Mouse (Mus musculus) yolk sac, embryonic 10.5 days (tissue): Measurements from ENCODE around the gene Mast4.
A peak's percentile ranks its signal among the peaks of the same experiment; 100 is the strongest.

Experiments
- DNase-seq: peaks from one replicate; pipeline ENCODE4 v3.0.0-alpha.2; 2017; ENCODE audit warnings: low spot score

Gene Mast4

DNA sequence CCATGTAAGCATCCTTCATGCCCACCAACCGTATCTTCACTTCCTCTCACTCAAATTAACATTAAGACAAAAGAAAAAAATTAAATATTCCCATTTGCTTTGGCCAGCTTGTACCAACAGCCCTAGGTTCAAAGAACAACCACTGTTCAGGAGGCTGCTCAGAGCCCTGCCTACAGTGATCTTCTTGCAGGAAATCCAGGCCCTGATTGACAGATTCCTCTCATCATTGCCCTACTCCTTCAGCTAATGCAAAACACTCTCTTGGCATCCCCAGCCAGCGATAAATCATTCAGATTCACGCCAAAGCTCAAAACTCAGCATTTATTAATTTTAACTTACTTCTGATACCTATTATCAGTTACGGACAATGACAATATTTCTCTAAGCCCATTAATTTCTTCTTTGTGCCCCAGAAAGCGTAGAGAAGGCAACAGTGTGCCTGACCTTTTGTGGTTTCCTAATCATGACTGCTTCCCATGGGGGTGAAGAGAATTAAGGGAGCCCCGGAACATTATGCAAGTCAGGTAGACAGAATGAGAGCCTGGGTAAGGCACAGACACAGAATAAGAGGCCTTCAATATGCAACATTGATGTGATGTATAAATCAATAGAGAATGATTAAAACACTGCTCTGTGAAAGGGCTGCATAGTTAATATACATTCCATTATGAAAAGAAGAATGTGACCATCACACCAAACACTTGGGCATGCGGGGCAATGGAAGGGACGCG is 135.9 kb downstream of the Mast4 start:
- DNase-seq = no peak

DNA sequence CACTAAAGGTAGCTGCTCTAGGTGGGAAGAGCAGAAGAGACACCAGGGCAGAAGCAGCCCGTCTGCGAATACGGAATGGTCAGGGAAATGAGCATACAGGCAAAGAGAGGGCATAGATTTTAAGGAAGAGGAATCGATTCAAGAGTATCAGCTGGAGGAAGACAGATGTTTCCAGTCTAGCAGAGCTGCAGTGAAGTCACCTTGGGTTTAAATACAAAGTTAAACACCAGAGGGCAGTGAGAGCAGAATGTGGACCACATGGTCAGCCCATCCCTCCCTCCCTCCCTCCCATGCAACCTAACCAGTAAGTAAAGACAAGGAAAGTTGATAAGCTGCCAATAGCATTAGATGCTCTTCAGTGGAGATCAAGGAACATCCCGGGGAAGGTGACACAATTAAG is 138.0 kb downstream of the Mast4 start:
- no peak for DNase-seq

DNA sequence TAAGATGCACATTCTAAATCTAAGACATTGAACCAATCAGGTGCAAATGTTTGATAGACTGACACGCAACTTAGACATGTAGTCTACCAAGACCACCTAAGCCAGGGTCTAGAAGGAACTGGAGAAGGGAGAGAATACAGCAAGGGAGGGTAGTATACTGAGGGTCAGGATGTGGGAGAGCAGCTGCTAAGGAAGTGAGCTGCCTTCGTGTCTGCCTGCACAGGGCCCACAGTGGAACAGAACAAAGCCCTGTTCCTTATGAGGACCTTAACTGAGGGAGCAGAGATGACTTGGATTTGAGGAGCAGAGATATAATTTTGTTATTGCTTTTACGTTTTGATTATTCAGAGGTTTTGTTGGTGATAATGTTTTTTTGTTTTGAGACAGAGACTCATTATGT is 138.4 kb downstream of the Mast4 start:
- DNase-seq = no peak

DNA sequence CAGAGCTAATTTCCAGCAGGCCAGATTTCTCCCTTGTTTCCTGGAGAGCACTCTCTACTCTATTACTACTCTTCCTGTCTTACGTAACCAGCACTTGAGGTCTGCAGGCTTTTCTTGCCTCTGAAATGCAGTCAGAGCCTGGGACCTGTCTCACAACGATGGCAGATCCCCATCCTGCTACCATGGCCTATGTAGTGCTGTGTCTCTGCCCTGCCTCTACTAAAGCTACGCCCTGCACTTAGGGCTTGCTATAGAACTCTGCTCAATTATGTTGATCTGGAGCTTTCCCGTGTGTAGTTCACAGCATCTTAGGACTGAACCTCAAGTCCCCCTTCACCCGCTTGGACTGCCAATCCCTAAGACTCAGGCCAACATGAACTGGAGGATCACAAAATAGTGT is 150.7 kb downstream of the Mast4 start:
- no peak for DNase-seq

DNA sequence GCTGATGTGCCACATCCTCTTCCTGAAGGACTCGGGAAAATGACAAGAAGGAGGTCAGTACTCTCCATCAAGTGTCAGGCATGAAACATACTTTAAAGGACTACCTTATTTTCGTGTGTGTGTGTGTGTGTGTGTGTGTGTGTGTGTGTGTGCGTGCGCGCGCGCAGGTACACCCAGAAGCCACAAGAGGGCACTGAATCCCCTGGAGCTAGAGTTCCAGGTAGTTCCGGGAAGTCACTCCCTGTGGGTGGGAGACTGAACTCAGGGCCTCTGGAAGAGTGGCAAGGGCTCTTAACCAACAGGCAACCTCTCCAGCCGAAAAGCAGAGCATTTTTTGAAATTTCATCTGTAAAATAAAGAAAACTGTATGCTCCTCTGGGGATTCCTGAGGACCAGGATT is 152.5 kb downstream of the Mast4 start:
- no peak for DNase-seq

DNA sequence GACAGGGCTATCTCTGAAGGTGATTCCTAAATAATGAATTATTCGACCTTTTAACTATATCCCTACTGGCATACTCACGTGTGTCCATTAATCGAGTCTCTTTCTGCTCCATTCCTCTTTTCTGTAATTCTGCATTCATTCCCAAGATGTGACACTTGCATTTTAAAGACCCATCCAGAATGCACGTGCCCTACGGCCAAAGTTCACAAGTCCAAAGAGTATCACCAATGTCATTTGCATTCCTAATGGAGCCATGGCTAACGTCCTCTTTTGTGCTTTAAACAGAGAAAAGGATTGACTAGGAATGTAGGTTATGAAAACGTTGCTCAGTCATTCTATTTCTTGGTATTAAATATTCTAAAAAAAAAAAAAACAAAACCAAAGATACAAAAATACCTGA is 157.4 kb downstream of the Mast4 start:
- DNase-seq = no peak

DNA sequence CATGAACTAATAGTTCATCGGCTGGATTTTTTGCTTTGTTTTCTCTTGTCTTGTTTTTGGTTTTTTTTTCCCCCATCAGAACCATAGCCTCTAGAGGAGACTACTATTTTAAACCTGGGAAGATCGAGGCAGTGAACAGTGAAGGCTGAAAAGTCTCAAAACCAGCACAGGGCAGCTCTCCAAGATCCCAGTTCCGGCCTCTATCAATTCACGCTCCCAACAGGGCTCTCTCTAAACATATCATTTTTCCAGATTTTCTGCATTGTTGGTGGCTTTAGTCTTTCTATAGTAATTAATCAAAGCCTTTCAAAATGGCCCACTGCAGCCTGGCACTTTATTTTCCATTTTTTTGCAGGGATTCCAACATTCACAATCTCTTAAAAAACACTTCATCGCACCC is 159.9 kb downstream of the Mast4 start:
- DNase-seq = no peak

DNA sequence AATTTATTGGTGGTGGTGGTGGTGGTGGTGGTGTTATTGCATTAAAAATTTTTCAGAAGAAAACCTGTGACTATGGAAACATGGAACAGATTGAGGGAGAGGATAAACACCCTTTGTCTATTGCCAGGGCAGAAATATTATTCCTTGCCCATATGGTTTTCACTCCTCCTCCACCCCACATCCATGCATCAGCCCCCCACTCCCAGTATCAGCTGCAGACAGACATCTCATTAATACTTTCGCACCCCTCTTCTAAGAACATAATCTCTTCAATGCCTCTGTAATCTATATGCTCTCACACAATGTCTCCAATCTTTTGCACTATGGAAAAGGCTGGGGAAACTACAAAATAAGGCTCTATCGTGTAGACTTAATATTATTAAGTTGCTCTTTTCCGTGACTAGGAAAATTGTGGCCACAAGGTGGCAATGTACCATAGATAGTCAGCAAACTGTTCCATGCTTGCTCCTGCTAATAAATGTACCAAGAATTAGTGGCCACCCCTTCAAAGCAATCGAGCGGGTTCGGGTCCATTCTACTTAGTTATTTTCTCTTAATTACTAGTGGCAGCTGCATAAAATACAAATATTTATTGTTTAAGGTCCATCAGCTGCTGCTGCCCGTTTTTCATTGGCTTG is 160.6 kb downstream of the Mast4 start:
- DNase-seq = peak; percentile 25

DNA sequence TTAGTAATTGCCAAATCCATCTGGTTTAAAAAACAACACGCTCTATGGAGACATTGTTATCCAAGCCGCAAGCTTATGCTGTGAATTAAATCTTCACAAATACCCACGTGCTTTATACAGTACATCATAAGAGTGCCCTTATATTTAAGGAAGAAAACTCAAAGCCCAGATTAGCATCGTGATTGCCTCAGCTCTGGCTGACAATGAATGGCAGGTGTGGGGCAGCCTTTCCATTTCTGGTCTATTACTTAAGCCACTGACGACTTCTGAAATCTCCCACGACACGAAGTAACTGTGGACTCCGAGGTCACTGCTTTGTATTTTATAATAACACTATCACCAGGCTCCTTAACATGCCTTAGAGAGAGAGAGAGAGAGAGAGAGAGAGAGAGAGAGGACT is 182.4 kb downstream of the Mast4 start:
- no peak for DNase-seq

DNA sequence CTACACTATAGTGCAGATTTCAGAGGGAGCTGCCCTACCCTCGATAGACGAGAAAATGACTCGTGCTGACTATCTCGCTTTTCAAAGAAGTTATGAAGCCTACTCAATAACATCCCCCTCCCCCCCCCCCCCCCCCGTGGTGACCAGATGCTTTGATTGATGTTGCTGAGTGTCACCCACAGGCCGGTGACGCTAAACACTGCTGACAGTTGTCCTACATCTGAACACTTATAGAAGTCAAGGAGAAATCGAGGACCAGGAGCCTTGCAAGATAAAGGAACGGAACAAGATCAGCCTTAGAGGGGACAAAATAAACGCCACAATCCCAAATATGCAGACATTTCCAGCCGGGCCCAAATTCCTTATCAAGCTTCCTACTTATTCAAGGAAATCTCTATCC is 183.1 kb downstream of the Mast4 start:
- DNase-seq = no peak

DNA sequence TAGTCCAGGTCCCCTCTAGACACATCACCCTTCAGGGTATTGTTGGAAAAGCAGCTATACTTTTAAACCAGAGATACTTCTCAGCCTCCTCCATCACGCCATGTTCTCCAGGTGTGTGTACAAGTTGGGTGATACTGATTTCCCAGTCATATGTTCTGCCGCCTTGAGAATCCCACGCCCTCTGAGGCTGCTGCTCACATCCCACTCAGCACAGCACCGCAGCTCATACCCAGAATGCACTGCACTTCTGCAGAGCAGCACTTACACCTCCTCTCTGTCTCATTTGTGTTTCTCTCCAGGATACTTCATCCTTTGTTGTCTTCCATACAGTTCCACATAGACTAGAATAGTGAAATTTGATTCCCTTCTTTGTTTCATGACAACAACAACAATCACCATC is 183.6 kb downstream of the Mast4 start:
- DNase-seq = no peak

DNA sequence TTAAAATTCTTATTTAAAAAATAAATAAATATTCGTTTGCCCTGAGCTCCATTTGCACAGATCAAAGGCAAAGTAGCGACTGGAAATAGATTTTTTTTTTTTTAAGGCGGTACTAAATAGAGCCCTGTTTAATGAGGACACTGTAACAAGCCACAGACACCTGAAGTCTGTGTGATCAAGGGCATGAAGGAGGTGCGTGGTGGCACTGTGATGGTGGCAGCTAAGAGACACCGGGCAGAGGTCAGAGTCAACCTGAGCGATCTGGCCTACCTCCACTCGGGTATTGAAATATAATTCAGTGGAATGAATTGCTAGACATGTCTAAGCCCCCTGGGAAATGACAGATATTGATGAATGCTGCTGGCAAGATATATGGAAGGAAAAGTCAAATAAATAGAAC is 184.9 kb downstream of the Mast4 start:
- DNase-seq = no peak

DNA sequence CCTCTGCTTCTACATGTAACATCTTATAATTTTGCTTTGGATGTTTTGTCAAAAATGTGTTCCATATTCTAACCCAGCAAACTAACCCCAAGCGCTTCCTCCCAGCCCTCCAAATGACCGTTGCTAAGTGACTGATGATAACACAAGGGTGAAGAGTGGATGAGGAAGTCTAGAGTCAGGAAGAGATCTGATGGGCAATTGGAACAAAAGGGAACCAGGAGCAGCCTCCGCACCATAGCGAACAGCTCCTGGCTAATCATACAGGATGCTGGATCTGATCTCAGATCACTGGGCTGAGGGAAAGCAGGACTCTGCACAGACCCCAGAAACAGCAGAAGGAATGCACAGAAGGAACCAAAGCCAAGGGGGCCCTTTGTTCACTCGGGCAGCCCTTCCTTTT is 190.0 kb downstream of the Mast4 start:
- DNase-seq = no peak

DNA sequence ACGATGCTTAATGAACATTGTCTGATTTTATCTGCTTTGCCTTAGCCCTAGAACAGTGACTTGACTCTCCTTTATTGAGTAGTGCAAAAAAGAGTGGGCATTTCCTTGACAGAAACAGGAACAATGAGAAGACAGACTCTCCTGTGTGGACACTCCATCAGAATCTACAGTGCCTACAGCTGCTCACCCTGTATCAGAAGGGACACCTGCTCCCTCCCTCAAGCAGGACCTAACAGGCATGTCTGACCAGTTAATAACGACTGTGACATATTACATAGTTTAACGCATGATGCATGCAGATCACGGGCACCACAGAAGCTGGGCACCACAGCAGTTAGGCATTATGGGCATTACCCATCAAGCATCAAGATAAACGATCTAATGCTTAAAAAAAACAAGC is 193.0 kb downstream of the Mast4 start:
- no peak for DNase-seq

DNA sequence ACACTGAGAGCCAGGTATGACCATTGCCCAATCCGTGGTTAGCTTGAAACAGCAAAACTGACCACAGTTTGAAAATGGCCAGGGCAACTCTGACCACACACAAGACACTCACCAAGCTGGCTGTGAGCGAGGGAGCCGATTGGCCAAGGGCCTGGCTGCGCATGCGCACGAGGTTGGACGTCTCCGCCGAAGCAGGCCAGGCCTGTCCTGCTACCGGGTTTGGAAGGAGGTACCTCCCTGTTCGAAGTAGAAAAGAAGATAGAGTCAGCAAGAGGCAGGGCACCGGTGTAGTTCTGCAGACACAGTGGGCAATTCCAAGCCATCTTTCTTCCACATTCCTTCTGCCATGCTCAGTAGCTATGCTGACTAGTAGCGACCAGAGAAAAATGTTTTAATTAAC is 194.2 kb downstream of the Mast4 start:
- no peak for DNase-seq

DNA sequence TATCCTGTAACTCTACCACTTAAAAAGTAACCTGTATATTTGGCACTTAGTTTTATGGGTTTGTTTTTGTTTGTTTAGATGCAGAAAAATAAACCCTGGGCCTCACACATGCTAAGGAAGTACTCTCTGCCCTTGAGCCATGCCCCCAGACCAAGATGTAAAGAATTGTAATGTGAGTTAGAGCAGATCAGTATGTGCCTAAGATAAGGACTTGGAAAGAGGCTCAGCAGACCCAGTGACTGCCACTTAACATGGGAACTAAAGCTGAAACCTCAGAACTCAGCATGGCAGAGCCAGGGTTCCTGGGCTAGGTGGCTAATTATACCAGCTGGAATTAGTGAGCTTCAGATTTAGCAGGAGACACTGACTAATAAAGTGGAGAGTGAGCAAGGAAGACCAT is 196.0 kb downstream of the Mast4 start:
- no peak for DNase-seq

DNA sequence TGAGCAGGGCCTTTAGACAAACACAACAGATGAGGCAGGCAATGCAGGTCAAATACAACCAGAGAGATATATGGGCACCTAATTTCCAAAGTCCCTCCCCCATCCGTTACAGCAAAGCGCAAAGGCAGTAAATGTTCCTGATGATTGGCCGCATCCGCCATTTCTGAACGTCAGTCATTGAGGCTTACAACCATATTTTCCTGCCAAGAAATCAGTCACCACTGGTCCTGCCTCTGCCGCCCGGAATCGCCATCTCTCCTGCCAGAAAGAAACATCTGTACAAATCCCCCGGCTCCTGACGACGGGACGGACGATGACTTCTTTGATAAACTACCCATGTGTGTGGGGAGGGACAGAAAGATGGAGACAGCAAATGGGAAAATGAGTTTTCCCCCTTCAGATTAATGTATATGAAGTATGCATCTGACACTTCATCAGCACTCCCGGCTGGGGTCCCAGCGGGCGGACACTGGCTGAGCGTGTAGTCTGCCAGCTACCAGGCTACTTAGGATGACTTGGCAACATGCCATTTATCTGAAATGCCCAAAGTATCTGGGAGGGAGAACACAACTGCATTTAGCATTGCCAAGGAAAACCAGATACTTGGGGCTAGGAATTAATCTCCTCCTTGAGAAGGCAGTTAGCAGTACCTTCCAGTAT is 198.9 kb downstream of the Mast4 start:
- no peak for DNase-seq

DNA sequence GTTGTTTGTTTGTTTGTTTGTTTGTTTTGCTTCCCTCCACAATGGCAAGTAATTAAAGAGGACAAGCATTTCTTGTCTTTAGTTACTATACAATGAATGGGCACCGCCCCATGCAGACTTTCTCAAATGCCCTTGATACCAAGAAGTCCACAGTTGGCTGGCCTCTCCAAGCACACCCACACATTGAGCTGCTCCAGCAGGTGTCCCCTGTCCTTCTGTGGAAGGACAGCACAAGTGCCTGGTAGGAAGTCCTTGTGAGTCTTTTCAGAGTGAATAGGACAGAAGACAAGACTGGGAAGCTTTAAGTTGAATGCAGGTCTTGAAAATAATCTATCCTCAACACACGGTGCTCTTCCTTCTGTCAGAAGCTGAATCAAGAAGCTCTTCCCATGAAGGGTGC is 202.5 kb downstream of the Mast4 start:
- no peak for DNase-seq

DNA sequence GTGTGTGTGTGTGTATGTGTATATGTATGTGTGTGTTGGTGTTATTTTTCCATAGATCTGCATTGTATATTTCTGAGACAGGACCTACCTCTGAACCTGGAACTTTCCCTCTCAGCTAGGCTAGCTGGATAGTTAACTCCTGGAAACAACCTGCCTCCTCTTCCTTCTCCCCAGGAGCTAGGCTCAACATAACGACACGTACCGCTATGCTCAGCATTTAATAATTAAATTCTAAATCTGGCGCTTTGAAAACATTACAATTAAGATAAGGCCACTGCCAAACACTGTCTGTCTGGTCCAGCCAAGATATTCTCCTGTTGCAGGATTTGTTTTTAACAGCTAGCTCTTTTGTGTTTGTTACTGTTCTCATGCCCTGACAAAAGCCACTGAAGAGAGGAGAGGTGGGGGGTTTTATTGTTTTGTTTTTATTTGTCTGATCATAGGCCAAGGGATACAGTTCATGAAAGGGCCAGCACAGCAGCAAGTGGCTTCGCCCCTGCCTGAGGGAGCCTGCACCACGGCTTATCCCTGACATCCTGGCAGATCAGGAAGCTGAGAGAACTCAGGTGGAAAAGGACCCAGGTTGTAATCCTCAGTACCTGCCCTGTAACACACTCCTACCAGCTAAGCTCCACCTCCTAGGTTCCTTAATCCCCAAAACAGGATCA is 205.0 kb downstream of the Mast4 start:
- no peak for DNase-seq

DNA sequence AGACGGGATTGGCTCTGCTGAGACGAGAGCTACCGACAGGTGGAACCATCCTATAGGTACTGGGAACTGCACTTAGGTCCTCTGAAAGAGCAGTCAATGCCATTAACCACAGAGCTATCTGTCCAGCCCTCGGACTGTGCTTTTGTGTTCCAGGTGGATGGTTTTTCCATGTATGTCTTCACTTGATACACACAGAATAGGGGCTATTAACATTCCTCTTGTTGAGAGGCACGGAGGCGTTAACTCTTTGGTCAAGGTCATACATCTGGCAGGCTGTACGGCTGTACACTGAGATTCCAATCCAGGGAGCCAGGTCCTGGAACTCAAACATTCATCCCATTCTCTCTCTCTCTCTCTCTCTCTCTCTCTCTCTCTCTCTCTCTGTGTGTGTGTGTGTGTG is 205.6 kb downstream of the Mast4 start:
- DNase-seq = no peak

DNA sequence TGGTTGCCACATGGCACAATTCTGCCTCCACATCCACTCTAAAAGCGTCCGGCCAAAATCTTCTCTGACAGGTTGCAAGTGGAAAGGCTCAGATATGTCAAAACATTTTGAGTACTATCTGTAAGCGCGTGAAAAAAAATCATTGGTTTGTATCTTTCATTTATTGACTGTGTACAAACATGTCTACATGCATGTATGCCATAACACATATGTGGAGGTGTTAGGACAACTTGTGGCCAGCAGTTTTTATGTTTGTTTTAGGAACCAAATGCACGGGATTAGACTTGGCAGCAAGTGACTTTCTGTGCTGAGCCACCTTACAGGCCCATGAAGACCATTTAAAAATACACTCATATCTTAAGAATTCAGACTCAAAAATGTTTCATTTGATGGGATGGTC is 206.7 kb downstream of the Mast4 start:
- DNase-seq = no peak

DNA sequence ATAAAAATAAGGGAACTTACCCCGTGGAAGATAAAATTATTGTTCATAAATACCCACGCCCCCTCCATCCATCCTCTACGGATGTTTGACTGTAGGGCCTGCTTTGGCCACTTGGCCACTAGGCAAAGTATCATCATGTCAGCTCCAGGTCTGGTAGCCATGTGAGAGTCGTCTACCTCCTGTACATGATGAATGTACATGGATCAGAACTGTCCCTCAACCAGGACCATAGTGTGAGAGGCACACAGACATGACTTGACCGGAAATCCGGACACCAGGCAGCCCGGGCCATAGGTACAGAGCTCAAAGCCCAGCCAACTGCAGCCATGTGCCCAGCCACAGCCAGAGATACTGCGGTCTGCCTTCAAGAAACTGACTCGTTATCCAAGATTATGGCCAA is 210.6 kb downstream of the Mast4 start:
- DNase-seq = no peak
